Comparison of ENCODE assay signal across 20 mouse cellular contexts in the genomic region with DNA sequence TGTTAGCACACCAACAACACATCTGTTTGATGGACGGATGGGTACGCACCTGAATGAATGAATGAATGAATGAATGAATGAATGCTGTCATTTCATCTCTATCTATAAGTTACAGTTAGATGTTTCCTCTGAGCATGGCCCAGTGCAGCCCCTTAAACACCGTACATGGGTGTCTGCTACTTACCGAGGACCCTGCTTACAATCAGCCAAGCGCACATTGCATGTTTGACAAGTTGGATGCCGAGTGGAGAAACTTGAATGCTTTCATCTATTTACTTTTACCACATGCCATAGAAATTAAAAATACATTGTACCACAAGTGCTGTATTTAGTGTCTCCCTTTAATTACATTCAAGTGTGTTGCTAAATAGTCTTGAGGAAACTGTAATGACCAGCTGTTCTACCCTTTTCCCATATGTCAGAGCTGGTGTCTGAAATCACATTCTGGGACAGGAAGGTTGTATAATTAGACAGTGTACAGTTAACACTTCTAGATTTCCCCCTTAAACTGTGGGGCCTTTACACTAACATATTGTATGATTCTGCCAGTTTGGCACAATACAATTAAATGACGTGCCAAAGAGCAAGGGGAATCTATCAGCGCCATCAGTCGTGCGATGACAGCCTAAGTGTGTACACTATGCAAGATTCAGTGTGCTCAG.
A peak's percentile ranks its signal among the peaks of the same experiment; 100 is the strongest.
DNase-seq lines count a peak whose midpoint lies in the region; ATAC-seq lines count a peak whose summit lies in the region.
"Had no signal": no experiment of that assay in that cellular context is flagged by ENCODE, and none has a peak within 500 bp of the region (broad histone marks: within the 10 kb centered on the region; RNA-seq: fewer than 3 reads in every experiment).

No protein-coding gene starts in this region.

- H3K9ac ChIP-seq in intestine, embryonic 14.5 days (ENCODE audit: low read length): no peak overlapping the region
- H3K9ac ChIP-seq in intestine, embryonic 15.5 days: no peak overlapping the region
- no peak overlapping the region for H3K9ac ChIP-seq in forebrain, embryonic 15.5 days (replicated peaks)
- no peak overlapping the region for H3K9ac ChIP-seq in hindbrain, embryonic 12.5 days
- H3K9ac ChIP-seq: embryonic facial prominence, embryonic 13.5 days; heart, embryonic 12.5 days; hindbrain, embryonic 13.5 days had no signal

- H3K27me3 ChIP-seq in intestine, embryonic 14.5 days (replicated peaks; ENCODE audit: control insufficient read depth, insufficient read depth, low read length): no peaks in the 10 kb centered on the region
- no peaks in the 10 kb centered on the region for H3K27me3 ChIP-seq in intestine, embryonic 15.5 days (replicated peaks)
- H3K27me3 ChIP-seq in forebrain, embryonic 15.5 days: peaks cover 30% of the 10 kb centered on the region
- no peaks in the 10 kb centered on the region for H3K27me3 ChIP-seq in hindbrain, embryonic 12.5 days
- H3K27me3 ChIP-seq: embryonic facial prominence, embryonic 13.5 days; heart, embryonic 12.5 days; hindbrain, embryonic 13.5 days had no signal

- H3K36me3 ChIP-seq in intestine, embryonic 14.5 days (ENCODE audit: control insufficient read depth, insufficient read depth, low read length): no peaks in the 10 kb centered on the region
- H3K36me3 ChIP-seq in intestine, embryonic 15.5 days: no peaks in the 10 kb centered on the region
- no peaks in the 10 kb centered on the region for H3K36me3 ChIP-seq in forebrain, embryonic 15.5 days
- no peaks in the 10 kb centered on the region for H3K36me3 ChIP-seq in hindbrain, embryonic 12.5 days
- H3K36me3 ChIP-seq: embryonic facial prominence, embryonic 13.5 days; heart, embryonic 12.5 days; hindbrain, embryonic 13.5 days had no signal

- H3K4me2 ChIP-seq in intestine, embryonic 14.5 days (ENCODE audit: low read length): no peak overlapping the region
- no peak overlapping the region for H3K4me2 ChIP-seq in intestine, embryonic 15.5 days (replicated peaks)
- no peak overlapping the region for H3K4me2 ChIP-seq in forebrain, embryonic 15.5 days (replicated peaks)
- no peak overlapping the region for H3K4me2 ChIP-seq in hindbrain, embryonic 12.5 days (replicated peaks)
- H3K4me2 ChIP-seq: embryonic facial prominence, embryonic 13.5 days; heart, embryonic 12.5 days; hindbrain, embryonic 13.5 days had no signal

- WGBS in intestine, embryonic 14.5 days: 88% methylated on average over 10 of the region's 10 CpGs
- WGBS in intestine, embryonic 15.5 days: 81% methylated on average over 10 of the region's 10 CpGs
- 45% methylated on average over 10 of the region's 10 CpGs for WGBS in forebrain, embryonic 15.5 days
- 91% methylated on average over 10 of the region's 10 CpGs for WGBS in hindbrain, embryonic 12.5 days

- no peaks in the 10 kb centered on the region for H3K9me3 ChIP-seq in intestine, embryonic 14.5 days (ENCODE audit: control insufficient read depth, low read length)
- no peaks in the 10 kb centered on the region for H3K9me3 ChIP-seq in intestine, embryonic 15.5 days
- H3K9me3 ChIP-seq in forebrain, embryonic 15.5 days: no peaks in the 10 kb centered on the region
- H3K9me3 ChIP-seq in hindbrain, embryonic 12.5 days (replicated peaks): peaks cover 3% of the 10 kb centered on the region; the same call in 1 of the 2 replicates
- H3K9me3 ChIP-seq: embryonic facial prominence, embryonic 13.5 days; hindbrain, embryonic 13.5 days had no signal

- ATAC-seq in intestine, embryonic 14.5 days (replicated peaks; ENCODE audit: low FRiP score, low TSS enrichment, low read depth): no peak
- ATAC-seq in intestine, embryonic 15.5 days: no peak
- ATAC-seq in forebrain, embryonic 15.5 days (replicated peaks): peak; percentile 98
- no peak for ATAC-seq in hindbrain, embryonic 12.5 days (ENCODE audit: low FRiP score)
- ATAC-seq: activated CD4-positive, CD25-positive, alpha-beta regulatory T cell, adult 4 months; hindbrain, postnatal 0 days; intestine, embryonic 16.5 days; Patski had no signal

- H3K4me1 ChIP-seq in intestine, embryonic 14.5 days (replicated peaks; ENCODE audit: control insufficient read depth, insufficient read depth, low read length): no peaks in the 10 kb centered on the region
- no peaks in the 10 kb centered on the region for H3K4me1 ChIP-seq in intestine, embryonic 15.5 days (replicated peaks)
- peaks cover 16% of the 10 kb centered on the region; the same call in 1 of the 2 replicates for H3K4me1 ChIP-seq in forebrain, embryonic 15.5 days
- no peaks in the 10 kb centered on the region for H3K4me1 ChIP-seq in hindbrain, embryonic 12.5 days
- H3K4me1 ChIP-seq: embryonic facial prominence, embryonic 13.5 days; heart, embryonic 12.5 days; hindbrain, embryonic 13.5 days had no signal

- no peak overlapping the region for H3K27ac ChIP-seq in intestine, embryonic 14.5 days (ENCODE audit: low read depth)
- H3K27ac ChIP-seq in intestine, embryonic 15.5 days: no peak overlapping the region
- H3K27ac ChIP-seq in forebrain, embryonic 15.5 days (replicated peaks): no peak overlapping the region
- H3K27ac ChIP-seq in hindbrain, embryonic 12.5 days: no peak overlapping the region
- H3K27ac ChIP-seq: embryonic facial prominence, embryonic 13.5 days; hindbrain, embryonic 13.5 days; hindbrain, postnatal 0 days had no signal

- DNase-seq in intestine, embryonic 14.5 days (ENCODE audit: low spot score): peak; percentile 29
- DNase-seq in brain, embryonic 18.5 days (ENCODE audit: low read depth, low spot score): peak; percentile 83
- no peak for DNase-seq in urinary bladder, postnatal 25 days (ENCODE audit: low spot score)
- no peak for DNase-seq in right cerebral cortex, postnatal 10 days (ENCODE audit: low spot score in 2 of 2)
- DNase-seq: adrenal gland, postnatal 14 days; cerebellum, adult 11 months; cerebellum, adult 9-10 months; cerebellum, postnatal 25 days; gastrocnemius, postnatal 14 days; kidney, adult 2 months had no signal

- H3K4me3 ChIP-seq in intestine, embryonic 14.5 days (ENCODE audit: low read depth, low read length): no peak overlapping the region
- no peak overlapping the region for H3K4me3 ChIP-seq in intestine, embryonic 15.5 days (replicated peaks)
- H3K4me3 ChIP-seq in forebrain, embryonic 15.5 days: no peak overlapping the region
- H3K4me3 ChIP-seq in hindbrain, embryonic 12.5 days: no peak overlapping the region
- H3K4me3 ChIP-seq: embryonic facial prominence, embryonic 13.5 days; heart, embryonic 12.5 days; hindbrain, embryonic 13.5 days had no signal

Comparison
In these comparisons a context has a peak if more than half of its experiments do, and no peak if none do; other contexts are left out.
1. DNase-seq: peak in intestine, embryonic 14.5 days (single experiment) and brain, embryonic 18.5 days (single experiment); none in urinary bladder, postnatal 25 days (single experiment) and right cerebral cortex, postnatal 10 days (0 of 2).